Mouse (Mus musculus): ENCODE results near the gene Wasf1. TPM values are rescaled to one million over a fixed set of nuclear protein-coding genes. Genes with fewer than 3 reads are reported as not detected.

Wasf1 gene
- polyA plus RNA-seq, 1 experiment from 2014 or later = 22.7 TPM

- H3K27me3 ChIP-seq = no peaks in the 10 kb centered on the region
- peaks cover 11% of the 10 kb centered on the region for H3K36me3 ChIP-seq
- WGBS = 86% methylated on average over 2 of the region's 2 CpGs
- no peaks in the 10 kb centered on the region for H3K9me3 ChIP-seq (replicated peaks)
- H3K4me3 ChIP-seq (replicated peaks) = no peak overlapping the region
- H3K27ac ChIP-seq = no peak overlapping the region
- peaks cover 7% of the 10 kb centered on the region; the same call in 1 of the 2 replicates for H3K4me1 ChIP-seq
- H3K4me2 ChIP-seq = no peak overlapping the region
- no peak for ATAC-seq (replicated peaks; ENCODE audit: low FRiP score)
- H3K9ac ChIP-seq = no peak overlapping the region
Measured at GRCm38 (mm10) chr10:40871301-40871700, 12.0 kb upstream of the Wasf1 start.

DNA sequence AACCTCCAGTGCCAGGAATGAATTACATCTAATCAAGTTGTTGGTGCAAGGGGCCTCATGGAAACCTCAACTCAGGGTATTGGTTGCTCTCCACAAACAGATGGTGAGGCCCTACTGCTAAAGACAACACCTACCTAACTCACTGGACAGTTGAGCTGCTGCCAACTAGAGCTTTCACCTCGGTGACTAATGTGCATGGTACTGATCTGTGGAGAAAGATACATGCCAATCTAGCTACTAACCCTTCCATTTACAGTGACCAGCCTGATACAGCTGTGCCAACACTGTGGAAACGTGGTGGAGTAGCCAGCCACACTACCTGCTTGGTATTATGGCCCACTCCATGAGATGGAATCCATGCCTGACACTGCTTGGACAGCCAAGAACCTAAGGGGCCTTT is 11.2 kb upstream of the Wasf1 start:
- no peaks in the 10 kb centered on the region for H3K27me3 ChIP-seq
- peaks cover 7% of the 10 kb centered on the region; the same call in 1 of the 2 replicates for H3K4me1 ChIP-seq
- ATAC-seq (replicated peaks; ENCODE audit: low FRiP score) = no peak

DNA sequence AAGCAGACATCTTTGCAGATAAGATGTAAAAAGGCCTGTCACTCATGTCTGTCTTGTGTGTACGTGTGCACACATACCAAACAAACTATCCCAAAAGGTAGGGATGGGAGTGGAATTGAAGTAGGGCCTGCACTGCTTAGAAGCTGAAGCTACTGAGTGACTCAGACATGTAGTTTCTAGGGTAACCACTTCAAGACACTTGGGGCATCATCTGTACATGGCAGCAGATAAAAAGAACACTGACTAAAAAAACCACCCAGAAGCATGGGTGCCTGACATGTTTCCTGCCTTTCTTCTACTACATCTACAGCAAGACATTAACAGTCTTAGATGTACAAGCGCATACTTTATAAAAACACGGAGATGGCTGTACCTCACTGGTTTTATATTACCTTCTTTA is 5.0 kb upstream of the Wasf1 start:
- H3K27me3 ChIP-seq = no peaks in the 10 kb centered on the region
- no peak overlapping the region for H3K27ac ChIP-seq
- H3K4me3 ChIP-seq (replicated peaks) = no peak overlapping the region
- no peak for ATAC-seq (replicated peaks; ENCODE audit: low FRiP score)
- peaks cover 27% of the 10 kb centered on the region for H3K4me1 ChIP-seq
- H3K36me3 ChIP-seq = 0 out of 2 replicates have a peak, but pooled peaks cover 8% of the 10 kb centered on the region
- no peak overlapping the region for H3K9ac ChIP-seq
- H3K9me3 ChIP-seq (replicated peaks) = no peaks in the 10 kb centered on the region
- 89% methylated on average over 3 of the region's 3 CpGs for WGBS
- no peak overlapping the region for H3K4me2 ChIP-seq

More for the DNA sequence above, 11.2 kb upstream of the Wasf1 start:
- H3K9ac ChIP-seq = no peak overlapping the region
- H3K36me3 ChIP-seq = peaks cover 6% of the 10 kb centered on the region; the same call in 1 of the 2 replicates
- no peak overlapping the region for H3K4me2 ChIP-seq
- 90% methylated on average over 2 of the region's 2 CpGs for WGBS
- no peak overlapping the region for H3K27ac ChIP-seq
- no peak overlapping the region for H3K4me3 ChIP-seq (replicated peaks)
- no peaks in the 10 kb centered on the region for H3K9me3 ChIP-seq (replicated peaks)

- Histone ChIP-seq H3K9ac (no peak overlapping the region), H3K27ac (no peak overlapping the region), H3K36me3 (0 out of 2 replicates have a peak, but pooled peaks cover 8% of the 10 kb centered on the region), H3K4me2 (no peak overlapping the region), H3K4me3 (replicated peaks) (no peak overlapping the region), H3K27me3 (no peaks in the 10 kb centered on the region), H3K9me3 (replicated peaks) (no peaks in the 10 kb centered on the region), H3K4me1 (peaks cover 24% of the 10 kb centered on the region)
- WGBS = 89% methylated on average over 9 of the region's 9 CpGs
- ATAC-seq (replicated peaks; ENCODE audit: low FRiP score) = no peak
Measured at GRCm38 (mm10) chr10:40879969-40880368, 3.3 kb upstream of the Wasf1 start.

GRCm38 (mm10) chr10:40881236-40881635 is 2.0 kb upstream of the Wasf1 start:
- no peak overlapping the region for H3K27ac ChIP-seq
- H3K9ac ChIP-seq = no peak overlapping the region
- H3K4me3 ChIP-seq (replicated peaks) = peak overlapping the region; percentile 95; the same call in 1 of the 2 replicates
- H3K4me1 ChIP-seq = peaks cover 20% of the 10 kb centered on the region
- WGBS = 78% methylated on average over 3 of the region's 3 CpGs
- H3K27me3 ChIP-seq = no peaks in the 10 kb centered on the region
- H3K36me3 ChIP-seq = 0 out of 2 replicates have a peak, but pooled peaks cover 8% of the 10 kb centered on the region
- ATAC-seq (replicated peaks; ENCODE audit: low FRiP score) = no peak
- no peak overlapping the region for H3K4me2 ChIP-seq
- no peaks in the 10 kb centered on the region for H3K9me3 ChIP-seq (replicated peaks)

- no peaks in the 10 kb centered on the region for H3K27me3 ChIP-seq
- peak overlapping the region; percentile 89 for H3K4me2 ChIP-seq
- H3K4me3 ChIP-seq (replicated peaks) = peak overlapping the region; percentile 95
- H3K36me3 ChIP-seq = 0 out of 2 replicates have a peak, but pooled peaks cover 8% of the 10 kb centered on the region
- peaks cover 20% of the 10 kb centered on the region for H3K4me1 ChIP-seq
- H3K9ac ChIP-seq = peak overlapping the region; percentile 88
- H3K27ac ChIP-seq = peak overlapping the region; percentile 87
- no peak for ATAC-seq (replicated peaks; ENCODE audit: low FRiP score)
- WGBS = 14% methylated on average over 9 of the region's 9 CpGs
- no peaks in the 10 kb centered on the region for H3K9me3 ChIP-seq (replicated peaks)
Measured at GRCm38 (mm10) chr10:40882333-40882732, 942 bp upstream of the Wasf1 start.

- peak overlapping the region; percentile 93 for H3K27ac ChIP-seq
- ATAC-seq (replicated peaks; ENCODE audit: low FRiP score) = peak; percentile 88
- peak overlapping the region; percentile 89 for H3K4me2 ChIP-seq
- under 1% methylated on average over 69 of the region's 87 CpGs for WGBS
- H3K9ac ChIP-seq = peak overlapping the region; percentile 64
- peak overlapping the region; percentile 95 for H3K4me3 ChIP-seq (replicated peaks)
- H3K36me3 ChIP-seq = 0 out of 2 replicates have a peak, but pooled peaks cover 4% of the 10 kb centered on the region
- H3K27me3 ChIP-seq = no peaks in the 10 kb centered on the region
- H3K4me1 ChIP-seq = peaks cover 20% of the 10 kb centered on the region
- no peaks in the 10 kb centered on the region for H3K9me3 ChIP-seq (replicated peaks)
Measured at GRCm38 (mm10) chr10:40883644-40884278, 486 bp downstream of the Wasf1 start.

GRCm38 (mm10) chr10:40884279-40884806 is 1.1 kb downstream of the Wasf1 start:
- Histone ChIP-seq H3K27ac (peak overlapping the region; percentile 93), H3K36me3 (0 out of 2 replicates have a peak, but pooled peaks cover 3% of the 10 kb centered on the region), H3K27me3 (no peaks in the 10 kb centered on the region), H3K9me3 (replicated peaks) (no peaks in the 10 kb centered on the region), H3K4me3 (replicated peaks) (peak overlapping the region; percentile 95), H3K4me2 (peak overlapping the region; percentile 89), H3K4me1 (peaks cover 20% of the 10 kb centered on the region), H3K9ac (peak overlapping the region; percentile 64)
- ATAC-seq (replicated peaks; ENCODE audit: low FRiP score) = peak; percentile 22
- under 1% methylated on average over 39 of the region's 40 CpGs for WGBS

GRCm38 (mm10) chr10:40885432-40885831 is 2.2 kb downstream of the Wasf1 start:
- 69% methylated on average over 7 of the region's 7 CpGs for WGBS
- ATAC-seq (replicated peaks; ENCODE audit: low FRiP score) = no peak
- no peak overlapping the region for H3K4me2 ChIP-seq
- peaks cover 16% of the 10 kb centered on the region for H3K4me1 ChIP-seq
- H3K9ac ChIP-seq = no peak overlapping the region
- H3K9me3 ChIP-seq (replicated peaks) = no peaks in the 10 kb centered on the region
- no peaks in the 10 kb centered on the region for H3K36me3 ChIP-seq
- H3K27me3 ChIP-seq = no peaks in the 10 kb centered on the region
- no peak overlapping the region for H3K4me3 ChIP-seq (replicated peaks)
- H3K27ac ChIP-seq = no peak overlapping the region

GRCm38 (mm10) chr10:40887316-40887715 is 4.0 kb downstream of the Wasf1 start:
- no peaks in the 10 kb centered on the region for H3K36me3 ChIP-seq
- H3K9me3 ChIP-seq (replicated peaks) = no peaks in the 10 kb centered on the region
- H3K27me3 ChIP-seq = no peaks in the 10 kb centered on the region
- no peak overlapping the region for H3K4me3 ChIP-seq (replicated peaks)
- ATAC-seq (replicated peaks; ENCODE audit: low FRiP score) = no peak
- no peak overlapping the region for H3K9ac ChIP-seq
- no peak overlapping the region for H3K4me2 ChIP-seq
- H3K27ac ChIP-seq = no peak overlapping the region
- WGBS = 83% methylated on average over 2 of the region's 2 CpGs
- H3K4me1 ChIP-seq = no peaks in the 10 kb centered on the region

DNA sequence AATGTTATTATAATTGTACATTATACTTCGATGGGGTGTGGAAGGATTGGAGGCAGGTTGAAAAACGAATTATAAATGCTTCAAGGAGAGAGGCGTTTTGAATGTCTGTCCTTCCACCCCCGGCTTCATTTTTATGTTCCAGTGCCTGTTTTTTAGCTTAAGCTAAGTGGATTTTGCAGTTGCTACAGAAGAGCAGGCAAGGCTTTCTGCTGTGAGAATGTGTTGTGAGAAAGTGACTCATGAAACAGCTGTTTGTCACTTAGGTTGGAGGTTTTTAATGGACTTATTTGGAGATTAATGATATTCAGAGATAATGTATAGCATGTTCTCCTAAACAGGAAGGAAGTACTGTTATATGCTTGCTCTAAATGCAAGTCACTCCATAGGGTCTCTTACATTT is 5.9 kb downstream of the Wasf1 start:
- H3K4me3 ChIP-seq (replicated peaks) = no peak overlapping the region
- no peak for ATAC-seq (replicated peaks; ENCODE audit: low FRiP score)
- H3K36me3 ChIP-seq = no peaks in the 10 kb centered on the region
- H3K27me3 ChIP-seq = no peaks in the 10 kb centered on the region
- H3K9ac ChIP-seq = no peak overlapping the region
- no peak overlapping the region for H3K27ac ChIP-seq
- no peak overlapping the region for H3K4me2 ChIP-seq
- no peaks in the 10 kb centered on the region for H3K4me1 ChIP-seq
- no peaks in the 10 kb centered on the region for H3K9me3 ChIP-seq (replicated peaks)
- WGBS = 80% methylated on average over 4 of the region's 4 CpGs

GRCm38 (mm10) chr10:40895765-40896164 is 12.5 kb downstream of the Wasf1 start:
- no peak overlapping the region for H3K27ac ChIP-seq
- no peak overlapping the region for H3K4me2 ChIP-seq
- ATAC-seq (replicated peaks; ENCODE audit: low FRiP score) = no peak
- no peak overlapping the region for H3K9ac ChIP-seq
- WGBS = 89% methylated on average over 12 of the region's 12 CpGs
- H3K4me1 ChIP-seq = 0 out of 2 replicates have a peak, but pooled peaks cover 3% of the 10 kb centered on the region
- H3K27me3 ChIP-seq = no peaks in the 10 kb centered on the region
- no peaks in the 10 kb centered on the region for H3K36me3 ChIP-seq
- no peaks in the 10 kb centered on the region for H3K9me3 ChIP-seq (replicated peaks)
- no peak overlapping the region for H3K4me3 ChIP-seq (replicated peaks)
